Mouse (Mus musculus): ENCODE measurements around the gene Ankrd65. TPM values are rescaled to one million over a fixed set of nuclear protein-coding genes. Genes with fewer than 3 reads are reported as not detected.

Ankrd65 gene
- polyA plus RNA-seq (2014; fragmentation: Illumina TruSeq; extraction: RNeasy Lipid Tissue Mini Kit (QIAGEN cat#74804); ENCODE audit: low read depth, low replicate concordance): not detected

GRCm38 (mm10) chr4:155790021-155790489 lies at the start of gene Ankrd65:
Ankrd65 (plus strand) TSS chr4:155790439.

GRCm38 (mm10) chr4:155760613-155761355 lies 29.5 kb upstream of the Ankrd65 start, which contains the start of gene Atad3a:
Atad3a (minus strand) TSS chr4:155761093.

GRCm38 (mm10) chr4:155774280-155774754 lies 15.9 kb upstream of the Ankrd65 start, which contains the start of gene Vwa1:
Vwa1 (minus strand) TSS chr4:155774698.

DNA sequence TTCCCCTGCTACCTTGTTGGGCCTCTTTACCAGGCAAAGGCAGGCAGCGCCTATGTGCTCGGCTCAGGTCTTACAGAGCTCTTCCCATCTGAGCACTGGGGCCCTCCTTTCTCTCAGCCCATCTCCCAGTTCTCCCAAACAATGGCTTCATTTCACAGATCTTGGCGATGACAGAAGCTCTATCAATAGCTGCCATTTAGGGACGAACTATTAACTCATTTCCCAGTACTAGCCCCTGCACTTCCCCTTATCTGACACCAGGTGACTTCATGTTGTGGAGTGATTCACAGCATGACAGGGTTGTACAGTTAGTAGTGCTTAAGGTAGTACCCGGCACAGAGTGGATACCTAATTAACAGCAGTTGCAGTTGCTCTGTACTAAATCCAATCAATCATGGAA lies 4.4 kb upstream of the Ankrd65 start, which contains the start of gene Tmem88b:
Gene Tmem88b, minus strand, starts transcription at position 56 of the 400 bp plus-strand sequence.

DNA sequence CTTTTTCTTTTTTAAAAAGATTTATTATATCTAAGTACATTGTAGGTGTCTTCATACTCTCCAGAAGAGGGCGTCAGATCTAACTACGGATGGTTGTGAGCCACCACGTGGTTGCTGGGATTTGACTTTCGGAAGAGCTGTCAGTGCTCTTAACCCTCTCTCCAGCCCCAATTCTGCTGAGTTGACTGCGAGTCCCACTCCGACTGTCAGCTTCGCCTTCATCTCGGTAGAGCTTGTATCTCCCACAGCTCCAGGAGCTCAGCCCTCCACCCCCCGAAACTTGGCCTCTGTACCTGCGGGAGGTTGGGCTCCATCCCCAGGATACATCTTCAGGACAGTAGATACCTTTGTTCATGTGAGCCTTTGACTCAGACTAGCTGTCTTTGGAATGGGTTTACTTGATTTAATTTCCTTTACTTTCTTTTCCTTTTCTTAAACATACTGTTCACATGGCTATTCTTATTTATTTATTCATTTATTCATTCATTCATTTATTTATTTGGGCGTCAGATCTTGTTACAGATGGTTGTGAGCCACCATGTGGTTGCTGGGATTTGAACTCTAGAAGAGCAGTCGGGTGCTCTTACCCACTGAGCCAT lies 12.6 kb downstream of the Ankrd65 start, which contains the start of gene Mrpl20:
Gene Mrpl20, plus strand, starts transcription at position 138 of the 599 bp plus-strand sequence.

GRCm38 (mm10) chr4:155811929-155812664 lies 21.9 kb downstream of the Ankrd65 start, which contains the start of gene Ccnl2:
Ccnl2 (plus strand) TSS chr4:155812489.

DNA sequence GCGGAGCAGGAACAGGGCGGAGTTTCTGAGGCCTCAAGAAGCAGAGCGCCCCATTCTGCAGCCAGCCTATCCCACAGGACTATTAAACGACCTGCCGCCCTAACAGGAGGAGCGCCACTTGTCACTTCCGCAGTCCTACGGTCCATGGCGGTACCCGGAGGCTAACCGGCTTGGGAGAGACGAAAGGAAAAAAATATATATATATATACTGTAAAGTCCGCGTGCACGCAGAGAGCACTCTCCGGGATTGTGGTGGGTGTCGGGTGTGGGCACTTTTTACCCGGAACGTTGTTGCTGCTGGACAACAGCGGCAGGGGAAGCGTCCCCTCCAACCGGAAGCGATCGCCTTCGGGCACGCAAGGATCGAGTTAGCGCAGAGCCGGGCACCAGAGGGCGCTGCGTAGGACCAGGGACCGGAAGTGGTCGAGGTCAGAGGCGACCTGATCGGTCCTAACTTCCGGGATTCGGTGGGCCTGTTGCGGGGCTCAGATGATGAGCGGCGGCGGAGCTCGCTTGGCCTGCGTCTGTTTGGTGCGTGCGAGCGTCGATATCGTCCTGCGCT lies 41.0 kb downstream of the Ankrd65 start, which contains the start of gene Aurkaip1:
Gene Aurkaip1, plus strand, starts transcription at position 68 of the 562 bp plus-strand sequence.

GRCm38 (mm10) chr4:155839483-155839910 lies 49.3 kb downstream of the Ankrd65 start, which contains the start of gene Mxra8:
Mxra8 (plus strand) TSS chr4:155839680.

GRCm38 (mm10) chr4:155846871-155847578 lies 56.8 kb downstream of the Ankrd65 start, which contains the start of gene Dvl1:
Dvl1 (plus strand) TSS chr4:155847402.

Other genes with a start within 250 kb of the Ankrd65 start
- gene Nadk, start 228.1 kb upstream of the Ankrd65 start, polyA plus RNA-seq (2014; fragmentation: Illumina TruSeq; extraction: RNeasy Lipid Tissue Mini Kit (QIAGEN cat#74804); ENCODE audit: low read depth, low replicate concordance): 136 TPM
- gene Slc35e2, start 189.0 kb upstream of the Ankrd65 start, polyA plus RNA-seq (2014; fragmentation: Illumina TruSeq; extraction: RNeasy Lipid Tissue Mini Kit (QIAGEN cat#74804); ENCODE audit: low read depth, low replicate concordance): 35.3 TPM
- gene Cdk11b, start 165.6 kb upstream of the Ankrd65 start, polyA plus RNA-seq (2014; fragmentation: Illumina TruSeq; extraction: RNeasy Lipid Tissue Mini Kit (QIAGEN cat#74804); ENCODE audit: low read depth, low replicate concordance): 72.3 TPM
- not detected for gene Gm10563, start 145.0 kb upstream of the Ankrd65 start, polyA plus RNA-seq (2014; fragmentation: Illumina TruSeq; extraction: RNeasy Lipid Tissue Mini Kit (QIAGEN cat#74804); ENCODE audit: low read depth, low replicate concordance)
- gene Mmp23, start 137.1 kb upstream of the Ankrd65 start, polyA plus RNA-seq (2014; fragmentation: Illumina TruSeq; extraction: RNeasy Lipid Tissue Mini Kit (QIAGEN cat#74804); ENCODE audit: low read depth, low replicate concordance): 0.82 TPM
- 2.4 TPM for gene Mib2, start 121.2 kb upstream of the Ankrd65 start, polyA plus RNA-seq (2014; fragmentation: Illumina TruSeq; extraction: RNeasy Lipid Tissue Mini Kit (QIAGEN cat#74804); ENCODE audit: low read depth, low replicate concordance)
- 2.0 TPM for gene Fndc10, start 96.1 kb upstream of the Ankrd65 start, polyA plus RNA-seq (2014; fragmentation: Illumina TruSeq; extraction: RNeasy Lipid Tissue Mini Kit (QIAGEN cat#74804); ENCODE audit: low read depth, low replicate concordance)
- 150 TPM for gene Ssu72, start 85.6 kb upstream of the Ankrd65 start, polyA plus RNA-seq (2014; fragmentation: Illumina TruSeq; extraction: RNeasy Lipid Tissue Mini Kit (QIAGEN cat#74804); ENCODE audit: low read depth, low replicate concordance)
- gene Tmem240, start 55.6 kb upstream of the Ankrd65 start, polyA plus RNA-seq (2014; fragmentation: Illumina TruSeq; extraction: RNeasy Lipid Tissue Mini Kit (QIAGEN cat#74804); ENCODE audit: low read depth, low replicate concordance): not detected
- gene Atad3a, start 29.3 kb upstream of the Ankrd65 start, polyA plus RNA-seq (2014; fragmentation: Illumina TruSeq; extraction: RNeasy Lipid Tissue Mini Kit (QIAGEN cat#74804); ENCODE audit: low read depth, low replicate concordance): 6.4 TPM
- gene Vwa1, start 15.7 kb upstream of the Ankrd65 start, polyA plus RNA-seq (2014; fragmentation: Illumina TruSeq; extraction: RNeasy Lipid Tissue Mini Kit (QIAGEN cat#74804); ENCODE audit: low read depth, low replicate concordance): 0.52 TPM
- 0.70 TPM for gene Tmem88b, start 4.6 kb upstream of the Ankrd65 start, polyA plus RNA-seq (2014; fragmentation: Illumina TruSeq; extraction: RNeasy Lipid Tissue Mini Kit (QIAGEN cat#74804); ENCODE audit: low read depth, low replicate concordance)
- gene Mrpl20, start 12.4 kb downstream of the Ankrd65 start, polyA plus RNA-seq (2014; fragmentation: Illumina TruSeq; extraction: RNeasy Lipid Tissue Mini Kit (QIAGEN cat#74804); ENCODE audit: low read depth, low replicate concordance): 89.5 TPM
- 83.8 TPM for gene Ccnl2, start 22.1 kb downstream of the Ankrd65 start, polyA plus RNA-seq (2014; fragmentation: Illumina TruSeq; extraction: RNeasy Lipid Tissue Mini Kit (QIAGEN cat#74804); ENCODE audit: low read depth, low replicate concordance)
- 6.2 TPM for gene Aurkaip1, start 40.8 kb downstream of the Ankrd65 start, polyA plus RNA-seq (2014; fragmentation: Illumina TruSeq; extraction: RNeasy Lipid Tissue Mini Kit (QIAGEN cat#74804); ENCODE audit: low read depth, low replicate concordance)
- gene Mxra8, start 49.2 kb downstream of the Ankrd65 start, polyA plus RNA-seq (2014; fragmentation: Illumina TruSeq; extraction: RNeasy Lipid Tissue Mini Kit (QIAGEN cat#74804); ENCODE audit: low read depth, low replicate concordance): 58.8 TPM
- gene Dvl1, start 57.0 kb downstream of the Ankrd65 start, polyA plus RNA-seq (2014; fragmentation: Illumina TruSeq; extraction: RNeasy Lipid Tissue Mini Kit (QIAGEN cat#74804); ENCODE audit: low read depth, low replicate concordance): 2.0 TPM
- not detected for gene Tas1r3, start 72.9 kb downstream of the Ankrd65 start, polyA plus RNA-seq (2014; fragmentation: Illumina TruSeq; extraction: RNeasy Lipid Tissue Mini Kit (QIAGEN cat#74804); ENCODE audit: low read depth, low replicate concordance)
- 5.8 TPM for gene Cptp, start 79.0 kb downstream of the Ankrd65 start, polyA plus RNA-seq (2014; fragmentation: Illumina TruSeq; extraction: RNeasy Lipid Tissue Mini Kit (QIAGEN cat#74804); ENCODE audit: low read depth, low replicate concordance)
- gene Ints11, start 79.1 kb downstream of the Ankrd65 start, polyA plus RNA-seq (2014; fragmentation: Illumina TruSeq; extraction: RNeasy Lipid Tissue Mini Kit (QIAGEN cat#74804); ENCODE audit: low read depth, low replicate concordance): 3.3 TPM
- gene Pusl1, start 101.3 kb downstream of the Ankrd65 start, polyA plus RNA-seq (2014; fragmentation: Illumina TruSeq; extraction: RNeasy Lipid Tissue Mini Kit (QIAGEN cat#74804); ENCODE audit: low read depth, low replicate concordance): 1.8 TPM
- gene Acap3, start 101.4 kb downstream of the Ankrd65 start, polyA plus RNA-seq (2014; fragmentation: Illumina TruSeq; extraction: RNeasy Lipid Tissue Mini Kit (QIAGEN cat#74804); ENCODE audit: low read depth, low replicate concordance): 0.82 TPM
- 81.4 TPM for gene Ube2j2, start 153.4 kb downstream of the Ankrd65 start, polyA plus RNA-seq (2014; fragmentation: Illumina TruSeq; extraction: RNeasy Lipid Tissue Mini Kit (QIAGEN cat#74804); ENCODE audit: low read depth, low replicate concordance)
- 8.2 TPM for gene C1qtnf12, start 171.9 kb downstream of the Ankrd65 start, polyA plus RNA-seq (2014; fragmentation: Illumina TruSeq; extraction: RNeasy Lipid Tissue Mini Kit (QIAGEN cat#74804); ENCODE audit: low read depth, low replicate concordance)
- gene B3galt6, start 202.2 kb downstream of the Ankrd65 start, polyA plus RNA-seq (2014; fragmentation: Illumina TruSeq; extraction: RNeasy Lipid Tissue Mini Kit (QIAGEN cat#74804); ENCODE audit: low read depth, low replicate concordance): 7.2 TPM
- 205 TPM for gene Sdf4, start 202.4 kb downstream of the Ankrd65 start, polyA plus RNA-seq (2014; fragmentation: Illumina TruSeq; extraction: RNeasy Lipid Tissue Mini Kit (QIAGEN cat#74804); ENCODE audit: low read depth, low replicate concordance)
- not detected for gene Tnfrsf4, start 223.4 kb downstream of the Ankrd65 start, polyA plus RNA-seq (2014; fragmentation: Illumina TruSeq; extraction: RNeasy Lipid Tissue Mini Kit (QIAGEN cat#74804); ENCODE audit: low read depth, low replicate concordance)
- not detected for gene Tnfrsf18, start 235.7 kb downstream of the Ankrd65 start, polyA plus RNA-seq (2014; fragmentation: Illumina TruSeq; extraction: RNeasy Lipid Tissue Mini Kit (QIAGEN cat#74804); ENCODE audit: low read depth, low replicate concordance)